Mouse (Mus musculus) CH12.LX (cell line): ENCODE measurements around the gene Tusc2. TPM values are rescaled to one million over a fixed set of nuclear protein-coding genes. Genes with fewer than 3 reads are reported as not detected.

ENCODE experiments used
- DNase-seq: peaks from one replicate; pipeline ENCODE4 v3.0.0-alpha.2; 2013; ENCODE audit errors: extremely low read depth
- H3K27ac ChIP-seq: 2 replicates; pipeline ENCODE4 v1.5.1; 2012; ENCODE audit warnings: low read depth, mild to moderate bottlenecking, control low read depth, moderate library complexity; ENCODE audit not compliant: insufficient read depth
- H3K27me3 ChIP-seq: replicated peaks from 2 replicates; pipeline ENCODE3; 2012; ENCODE audit warnings: inconsistent platforms
- H3K36me3 ChIP-seq, 2 experiments: replicated peaks in 1 of 2; 2 replicates each; pipeline versions ENCODE3 to v1.6.1; 2012; ENCODE audit warnings: inconsistent platforms in 1 of 2, low read length in 1 of 2, mild to moderate bottlenecking in 1 of 2, mixed read lengths in 1 of 2, moderate library complexity in 1 of 2; ENCODE audit not compliant: control insufficient read depth in 1 of 2, insufficient read depth in 1 of 2
- H3K4me1 ChIP-seq, 2 experiments: 2 replicates each; pipeline ENCODE4 v1.6.1; 2012; ENCODE audit warnings: inconsistent platforms in 1 of 2, moderate library complexity in 1 of 2; ENCODE audit not compliant: insufficient read depth in 2 of 2, control insufficient read depth in 1 of 2
- H3K4me2 ChIP-seq: 2 replicates; pipeline ENCODE4 v1.6.1; 2012; ENCODE audit warnings: low read depth, mild to moderate bottlenecking, control low read depth; ENCODE audit not compliant: poor library complexity, insufficient read depth, severe bottlenecking
- H3K4me3 ChIP-seq, 3 experiments: fragments of 150-350 bp in 1 of 3; sonication (generic) in 1 of 3; replicated peaks in 1 of 3; 2 replicates each; pipeline versions ENCODE3 to v1.5.1; 2011 to 2012; ENCODE audit warnings: low read depth in 2 of 3, low read length in 2 of 3, mild to moderate bottlenecking in 2 of 3, moderate library complexity in 2 of 3, control low read depth in 1 of 3, improper control_type of control experiment in 1 of 3, inconsistent platforms in 1 of 3, mixed read lengths in 1 of 3; ENCODE audit not compliant: poor library complexity in 1 of 3
- H3K79me2 ChIP-seq: replicated peaks from 2 replicates; pipeline ENCODE4 v1.6.1; 2012; ENCODE audit warnings: mild to moderate bottlenecking, moderate library complexity; ENCODE audit not compliant: control insufficient read depth, poor library complexity, insufficient read depth, severe bottlenecking; ENCODE audit errors: extremely low read depth
- H3K9ac ChIP-seq: 2 replicates; pipeline ENCODE4 v1.6.1; 2012; ENCODE audit warnings: low read depth, mild to moderate bottlenecking, control low read depth, moderate library complexity; ENCODE audit not compliant: insufficient read depth
- H3K9me3 ChIP-seq: replicated peaks from 2 replicates; pipeline ENCODE3; 2012; ENCODE audit warnings: low read length, inconsistent platforms, mixed read lengths
- CHD2 ChIP-seq: IDR thresholded peaks from 2 replicates; pipeline ENCODE4 v1.6.1; 2011; ENCODE audit warnings: low read length, improper control_type of control experiment
- E2F4 ChIP-seq: IDR thresholded peaks from 2 replicates; pipeline ENCODE4 v1.6.1; 2011; ENCODE audit warnings: low read depth, low read length, improper control_type of control experiment; ENCODE audit not compliant: insufficient replicate concordance
- ELF1 ChIP-seq: IDR thresholded peaks from 2 replicates; pipeline ENCODE4 v1.6.1; 2014; ENCODE audit warnings: low read depth, mild to moderate bottlenecking, inconsistent platforms, low read length, improper control_type of control experiment
- EP300 ChIP-seq: IDR thresholded peaks from 2 replicates; pipeline ENCODE4 v1.6.1; 2011; ENCODE audit warnings: low read length, improper control_type of control experiment
- ETS1 ChIP-seq: conservative IDR thresholded peaks from 2 replicates; pipeline ENCODE4 v1.6.1; 2012; ENCODE audit warnings: low read depth, mild to moderate bottlenecking, inconsistent platforms, low read length, improper control_type of control experiment, moderate library complexity
- GABPA ChIP-seq: IDR thresholded peaks from 2 replicates; pipeline ENCODE4 v1.6.1; 2012; ENCODE audit warnings: low read depth, low read length, improper control_type of control experiment, inconsistent platforms; ENCODE audit not compliant: insufficient replicate concordance
- HCFC1 ChIP-seq: IDR thresholded peaks from 2 replicates; pipeline ENCODE4 v1.6.1; 2012; ENCODE audit warnings: low read depth, mild to moderate bottlenecking, inconsistent platforms, low read length, improper control_type of control experiment
- IRF4 ChIP-seq: IDR thresholded peaks from 2 replicates; pipeline ENCODE4 v1.6.1; 2014; ENCODE audit warnings: low read depth, mild to moderate bottlenecking, inconsistent platforms, low read length, improper control_type of control experiment
- JUN ChIP-seq: IDR thresholded peaks from 2 replicates; pipeline ENCODE4 v1.6.1; 2011; ENCODE audit warnings: low read depth, mild to moderate bottlenecking, low read length, improper control_type of control experiment, moderate library complexity; ENCODE audit not compliant: insufficient read depth
- JUND ChIP-seq: conservative IDR thresholded peaks from 2 replicates; pipeline ENCODE4 v1.6.1; 2011; ENCODE audit warnings: low read depth, low read length, improper control_type of control experiment
- KAT2A ChIP-seq: IDR thresholded peaks from 2 replicates; pipeline ENCODE4 v1.6.1; 2012; ENCODE audit warnings: low read length, improper control_type of control experiment, inconsistent platforms; ENCODE audit not compliant: insufficient replicate concordance
- MAX ChIP-seq: IDR thresholded peaks from 2 replicates; pipeline ENCODE4 v1.6.1; 2011; ENCODE audit warnings: low read length, improper control_type of control experiment
- MAZ ChIP-seq: IDR thresholded peaks from 2 replicates; pipeline ENCODE4 v1.6.1; 2012; ENCODE audit warnings: low read depth, mild to moderate bottlenecking, inconsistent platforms, low read length, improper control_type of control experiment, moderate library complexity
- MEF2A ChIP-seq: IDR thresholded peaks from 2 replicates; pipeline ENCODE4 v1.6.1; 2014; ENCODE audit warnings: low read depth, mild to moderate bottlenecking, inconsistent platforms, low read length, improper control_type of control experiment, borderline replicate concordance
- MXI1 ChIP-seq: IDR thresholded peaks from 2 replicates; pipeline ENCODE4 v1.6.1; 2011; ENCODE audit warnings: mild to moderate bottlenecking, low read depth, low read length, improper control_type of control experiment
- MYC ChIP-seq: IDR thresholded peaks from 2 replicates; pipeline ENCODE4 v1.6.1; 2011; ENCODE audit warnings: low read depth, mild to moderate bottlenecking, improper control_type of control experiment, low read length
- NELFE ChIP-seq: IDR thresholded peaks from 2 replicates; pipeline ENCODE4 v1.6.1; 2011; ENCODE audit warnings: low read depth, low read length, improper control_type of control experiment
- NRF1 ChIP-seq: IDR thresholded peaks from 2 replicates; pipeline ENCODE4 v1.6.1; 2014; ENCODE audit warnings: low read depth, mild to moderate bottlenecking, inconsistent platforms, low read length, improper control_type of control experiment, moderate library complexity
- PAX5 ChIP-seq: IDR thresholded peaks from 2 replicates; pipeline ENCODE4 v1.6.1; 2012; ENCODE audit warnings: low read length, inconsistent platforms, mixed read lengths
- POLR2A ChIP-seq: IDR thresholded peaks from 2 replicates; pipeline ENCODE4 v1.6.1; 2011; ENCODE audit warnings: low read depth, mild to moderate bottlenecking, improper control_type of control experiment, low read length
- POLR2AphosphoS2 ChIP-seq: IDR thresholded peaks from 2 replicates; pipeline ENCODE4 v1.6.1; 2011; ENCODE audit warnings: low read depth, low read length, improper control_type of control experiment
- RAD21 ChIP-seq: IDR thresholded peaks from 2 replicates; pipeline ENCODE4 v1.6.1; 2011; ENCODE audit warnings: low read depth, mild to moderate bottlenecking, low read length, improper control_type of control experiment, moderate library complexity
- RCOR1 ChIP-seq: conservative IDR thresholded peaks from 2 replicates; pipeline ENCODE4 v1.6.1; 2012; ENCODE audit warnings: low read depth, mild to moderate bottlenecking, inconsistent platforms, low read length, improper control_type of control experiment
- SIN3A ChIP-seq: IDR thresholded peaks from 2 replicates; pipeline ENCODE4 v1.6.1; 2012; ENCODE audit warnings: low read length, improper control_type of control experiment, inconsistent platforms
- SMC3 ChIP-seq: IDR thresholded peaks from 2 replicates; pipeline ENCODE4 v1.6.1; 2011; ENCODE audit warnings: low read depth, low read length, improper control_type of control experiment
- TBP ChIP-seq: conservative IDR thresholded peaks from 2 replicates; pipeline ENCODE4 v1.6.1; 2011; ENCODE audit warnings: low read depth, low read length, improper control_type of control experiment
- TCF12 ChIP-seq: IDR thresholded peaks from 2 replicates; pipeline ENCODE4 v1.6.1; 2014; ENCODE audit warnings: low read depth, mild to moderate bottlenecking, inconsistent platforms, low read length, improper control_type of control experiment
- USF2 ChIP-seq: conservative IDR thresholded peaks from 2 replicates; pipeline ENCODE4 v1.6.1; 2011; ENCODE audit warnings: low read depth, low read length, improper control_type of control experiment
- ZNF384 ChIP-seq: IDR thresholded peaks from 2 replicates; pipeline ENCODE4 v1.6.1; 2012; ENCODE audit warnings: low read depth, low read length, improper control_type of control experiment, inconsistent platforms
- dilution Hi-C: fragments of 300-500 bp; cut with MboI; formaldehyde crosslinking; loops from 2 replicates; pipeline ENCODE4 v1.14.3; 2020; ENCODE audit warnings: low sequenced_read_pairs; ENCODE audit not compliant: extremely low pct_unique_long_range_greater_than_20kb, extremely low pct_ligation_motif_present
- in situ Hi-C: fragments of 300-500 bp; cut with MboI; formaldehyde crosslinking; loops from 3 replicates; pipeline ENCODE4 v1.14.3; 2019; ENCODE audit warnings: low sequenced_read_pairs, low pct_ligation_motif_present, low pct_unique_long_range_greater_than_20kb, mixed read lengths
- polyA plus RNA-seq: library from polyadenylated mRNA; unstranded; fragments of >175 nt; gene quantifications from 2 replicates; pipeline ENCODE4 v1.2.1, GENCODE M21; 2012; ENCODE audit warnings: low read depth; ENCODE audit not compliant: insufficient read length
- total RNA-seq, 2 experiments: library from RNA; depleted of rRNA; stranded (reverse); fragments of 300-350 nt in 1 of 2; fragments of >200 nt in 1 of 2; gene quantifications; 2 replicates each; pipeline ENCODE4 v1.2.3; 2012 to 2014

Gene Tusc2
- total and polyA plus RNA-seq, 3 experiments = 23.0 to 39.2 (median 33.3) TPM

DNA sequence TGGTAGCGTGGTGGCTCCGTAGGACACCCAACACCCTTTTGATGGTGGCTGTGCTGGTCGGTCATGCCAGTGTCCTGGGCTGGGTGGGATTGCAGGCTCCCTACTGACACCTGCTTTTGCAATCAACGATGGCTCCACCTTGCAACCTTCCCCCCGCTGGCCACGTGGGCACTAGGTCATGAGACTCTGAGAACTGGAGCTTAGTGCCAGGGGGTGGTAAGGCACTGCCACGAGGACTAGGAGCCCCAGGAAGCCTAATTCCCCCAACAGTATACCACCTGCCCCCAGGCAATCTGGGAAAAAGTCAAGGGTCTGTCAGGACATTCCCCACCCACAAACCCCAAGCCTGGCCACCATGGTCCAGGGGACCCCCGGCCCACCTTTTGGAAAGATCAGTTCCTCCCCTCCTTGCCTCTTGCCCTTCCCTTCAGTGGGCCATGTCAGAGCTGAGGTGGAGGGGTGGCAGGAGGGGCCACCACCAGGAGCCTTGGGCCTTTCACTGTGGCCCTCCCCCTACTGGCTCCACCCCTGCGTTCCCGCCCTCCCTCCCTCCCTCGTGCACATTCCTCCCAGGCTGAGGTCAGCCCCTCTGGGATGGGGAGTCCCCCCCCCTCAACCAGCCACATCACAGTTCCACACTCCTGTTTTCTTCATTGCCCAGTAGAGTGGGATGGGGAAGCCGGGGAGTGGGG is 45.8 kb downstream of the Tusc2 start, which contains the start of gene Sema3b (continued):
- TF ChIP-seq PAX5 = no peak

DNA sequence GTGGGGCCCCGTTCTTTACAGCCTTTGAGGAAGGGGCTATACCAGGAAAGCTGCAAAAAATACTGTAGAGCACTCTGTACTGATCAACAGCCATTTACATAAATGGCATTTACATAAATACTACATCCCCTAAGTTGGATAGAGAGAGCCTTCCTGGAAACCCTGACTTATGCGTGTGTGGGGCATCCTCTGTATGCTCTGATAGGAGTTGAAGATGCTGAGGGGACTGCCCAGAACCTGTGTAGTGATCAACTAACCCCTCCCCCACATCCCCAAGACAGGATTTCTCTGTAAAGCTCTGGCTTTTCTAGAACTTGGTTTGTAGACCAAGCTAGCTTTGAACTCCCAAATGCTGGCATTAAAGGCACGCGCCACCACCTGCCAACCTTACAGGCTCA is 46.4 kb downstream of the Tusc2 start:
- H3K4me3 ChIP-seq = no peak overlapping the region
- DNase-seq = peak; percentile 75

DNA sequence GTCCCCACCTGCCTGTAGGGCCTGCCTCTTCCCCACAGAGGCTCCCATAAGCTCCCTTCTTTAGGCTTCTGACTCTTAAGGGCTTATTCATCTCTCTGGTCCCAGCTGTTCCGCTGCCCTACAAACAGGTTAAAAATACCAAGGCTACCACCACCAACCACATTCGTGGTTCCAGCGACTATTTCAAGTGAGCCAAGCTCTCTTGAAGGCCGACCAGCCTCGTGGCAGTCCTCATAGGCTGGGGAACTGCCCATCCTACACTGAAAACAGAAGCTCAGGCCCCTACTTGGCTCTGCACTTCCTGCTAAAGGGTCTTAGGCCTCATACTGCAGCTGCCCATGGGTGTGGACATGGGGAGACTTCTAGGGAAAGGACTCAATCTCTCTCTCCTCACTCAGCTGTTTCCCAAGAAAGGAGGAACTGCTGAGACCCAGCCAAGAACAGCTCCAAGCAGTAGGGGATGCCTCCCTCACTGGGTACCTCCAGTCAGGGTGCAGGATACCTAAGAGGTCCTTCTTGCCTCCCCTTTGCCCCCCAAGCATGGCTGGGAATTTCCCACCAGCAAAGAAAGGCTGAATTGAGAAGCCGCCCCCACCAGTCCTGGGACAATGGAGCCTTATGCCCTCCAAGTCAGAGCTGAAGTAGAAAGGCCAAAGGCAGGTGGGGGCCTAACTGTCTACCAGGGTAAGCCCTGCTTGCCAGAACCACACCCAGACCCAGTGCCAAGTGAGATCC is 48.6 kb downstream of the Tusc2 start:
- dilution Hi-C loops = no loop called here
- peak; percentile 76 for DNase-seq
- TF ChIP-seq EP300 (no peak), PAX5 (no peak), E2F4 (no peak), NRF1 (no peak), RCOR1 (peak; percentile 41; the same call in 1 of the 2 replicates), JUN (no peak), MXI1 (no peak), ZNF384 (no peak), CHD2 (no peak), ELF1 (peak; percentile 48), MAX (peak; percentile 71; the same call in 1 of the 2 replicates), POLR2AphosphoS2 (no peak), KAT2A (no peak), TCF12 (peak; percentile 50; the same call in 1 of the 2 replicates), RAD21 (no peak), HCFC1 (no peak), MYC (0 out of 2 replicates have a peak, but pooled peaks have one; percentile 53), MAZ (0 out of 2 replicates have a peak, but pooled peaks have one; percentile 26), MEF2A (peak; percentile 81), SIN3A (no peak; the same call in 1 of the 2 replicates), GABPA (no peak), USF2 (no peak)

More for the DNA sequence above, 46.4 kb downstream of the Tusc2 start:
- peaks cover 32 to 71% of the 10 kb centered on the region in 2 experiments for H3K4me1 ChIP-seq
- TF ChIP-seq ETS1 (peak; percentile 76), TBP (0 out of 2 replicates have a peak, but pooled peaks have one; percentile 20), NELFE (no peak), POLR2A (0 out of 2 replicates have a peak, but pooled peaks have one; percentile 1), JUND (no peak), MEF2A (peak; percentile 35; the same call in 1 of the 2 replicates), MXI1 (peak; percentile 12; the same call in 1 of the 2 replicates), SMC3 (no peak), ELF1 (peak; percentile 43; the same call in 1 of the 2 replicates), CHD2 (peak; percentile 61), IRF4 (peak; percentile 26; the same call in 1 of the 2 replicates)
- TF ChIP-seq, all 38 proteins: peak for 8
- dilution Hi-C loops (no loop called here), in situ Hi-C loops (loop anchor here (5.0 kb wide), 1 partner anchor 33 kb away; no protein-coding TSS in a partner anchor)
- Histone ChIP-seq H3K27me3 (no peaks in the 10 kb centered on the region), H3K27ac (peak overlapping the region; percentile 65), H3K79me2 (no peaks in the 10 kb centered on the region), H3K36me3 (peaks cover 3 to 9% of the 10 kb centered on the region in 2 experiments), H3K4me2 (peak overlapping the region; percentile 53), H3K9me3 (no peaks in the 10 kb centered on the region), H3K9ac (no peak overlapping the region)

More for the DNA sequence above, 48.6 kb downstream of the Tusc2 start:
- in situ Hi-C loops = no loop called here
- H3K79me2 ChIP-seq = no peaks in the 10 kb centered on the region
- H3K36me3 ChIP-seq = peaks cover 24 to 31% of the 10 kb centered on the region in 2 experiments
- H3K9me3 ChIP-seq = no peaks in the 10 kb centered on the region
- peak overlapping the region; percentile 78 for H3K9ac ChIP-seq
- peaks cover 29 to 62% of the 10 kb centered on the region in 2 experiments for H3K4me1 ChIP-seq
- H3K4me3 ChIP-seq = peak overlapping the region in 2 of 3 experiments; percentile 31 to 44
- peak overlapping the region; percentile 87; the same call in 1 of the 2 replicates for H3K4me2 ChIP-seq
- H3K27ac ChIP-seq = peak overlapping the region; percentile 84
- H3K27me3 ChIP-seq = no peaks in the 10 kb centered on the region
